Mouse (Mus musculus) kidney, postnatal 10 days (tissue): Measurements from ENCODE around the gene Tmem159.

Experiments
- DNase-seq: peaks from one replicate; pipeline ENCODE4 v3.0.0; 2021; ENCODE audit warnings: mixed read lengths

Tmem159 gene

DNA sequence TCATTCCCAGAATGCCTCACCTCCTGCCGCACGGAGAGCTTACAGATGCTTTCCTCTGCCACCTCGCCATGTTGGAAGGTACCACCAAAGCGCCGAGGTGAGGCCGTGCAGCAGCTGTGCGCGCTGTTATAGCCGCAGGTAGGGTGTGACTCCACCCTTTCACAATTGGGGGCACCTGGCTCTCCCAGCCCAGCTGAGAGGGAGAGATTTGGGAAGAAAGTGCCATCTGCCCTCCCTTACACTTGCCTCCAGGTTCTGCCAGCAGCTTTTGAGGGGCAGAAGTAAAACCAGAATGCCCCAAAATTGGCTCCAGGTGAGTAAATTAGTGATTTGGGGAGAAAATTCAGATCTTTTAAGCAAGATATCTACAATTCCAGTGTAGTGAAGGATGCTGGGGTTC lies 43.0 kb downstream of the Tmem159 start, which contains the start of gene Zp2:
TSS of gene Zp2 (minus strand) at position 101 of the 400 bp plus-strand sequence.
- no peak for DNase-seq

GRCm38 (mm10) chr7:120150257-120150656 lies 48.1 kb downstream of the Tmem159 start:
- DNase-seq, result peak; percentile 11

DNA sequence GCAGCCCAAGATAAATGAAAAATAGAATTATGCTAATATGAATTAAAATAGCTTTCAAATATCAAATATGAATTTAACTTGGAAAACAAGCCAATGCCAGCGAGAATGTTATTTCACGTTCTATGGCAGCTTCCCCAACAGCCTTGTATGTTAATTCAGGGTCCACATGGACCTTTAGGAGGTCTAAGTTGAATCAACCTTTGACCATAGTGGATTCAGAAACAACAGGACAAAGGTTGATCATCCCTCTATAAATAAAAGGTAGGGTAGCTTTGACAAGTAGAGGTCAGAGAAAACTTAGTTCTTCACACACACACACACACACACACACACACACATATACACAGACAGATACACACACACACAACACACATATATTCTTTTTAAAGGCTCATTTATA lies 48.7 kb downstream of the Tmem159 start:
- DNase-seq, result no peak

- no peak for DNase-seq
These were observed 54.8 kb downstream of the Tmem159 start for GRCm38 (mm10) chr7:120156841-120157409.

- DNase-seq, result no peak
These were observed 55.5 kb downstream of the Tmem159 start for GRCm38 (mm10) chr7:120157575-120158061.

DNA sequence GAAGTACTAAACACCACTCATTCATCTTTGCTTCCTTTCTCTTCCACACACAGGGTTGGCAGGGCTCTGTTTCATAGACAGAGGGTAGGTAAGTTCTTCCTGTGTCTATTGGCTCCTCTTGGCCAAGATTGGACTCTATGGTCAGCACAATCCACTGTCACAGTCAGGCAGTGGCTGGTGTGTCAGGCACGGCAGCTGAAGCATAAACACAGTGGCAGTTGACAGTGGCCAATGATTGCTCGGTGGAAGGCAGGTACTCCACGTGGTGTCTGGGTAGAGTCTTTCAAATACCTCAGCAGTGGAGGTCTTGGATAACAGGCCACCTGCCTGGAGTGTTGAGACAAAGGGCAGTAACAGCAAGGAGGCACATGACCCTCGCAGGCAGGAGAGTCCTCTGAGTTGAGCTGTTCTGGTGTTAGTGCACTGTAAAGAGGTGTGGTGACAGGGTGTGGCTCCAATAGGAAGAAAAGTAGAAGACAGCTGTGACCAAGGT lies 56.0 kb downstream of the Tmem159 start:
- no peak for DNase-seq

- DNase-seq, result peak; percentile 57
These were observed 61.6 kb downstream of the Tmem159 start for GRCm38 (mm10) chr7:120163581-120164251.
